34 mouse cellular contexts compared by ENCODE assay signal in genomic region chr2:104147910-104148561, GRCm38 (mm10). TPM values are rescaled to one million over a fixed set of nuclear protein-coding genes. Genes with fewer than 3 reads are reported as not detected.
DNase-seq lines count a peak whose midpoint lies in the region; ATAC-seq and TF ChIP-seq lines count a peak whose summit lies in the region.
"Had no signal": no experiment of that assay in that cellular context is flagged by ENCODE, and none has a peak within 500 bp of the region (broad histone marks: within the 10 kb centered on the region; RNA-seq: fewer than 3 reads in every experiment).

No protein-coding gene starts in this region.

- ATAC-seq in forebrain, embryonic 14.5 days = no peak
- no peak for ATAC-seq in forebrain, embryonic 12.5 days (ENCODE audit: low FRiP score)
- no peak for ATAC-seq in midbrain, embryonic 11.5 days (ENCODE audit: low FRiP score)
- no peak for ATAC-seq in midbrain, postnatal 0 days (ENCODE audit: low FRiP score)
- ATAC-seq in heart, embryonic 12.5 days (ENCODE audit: insufficient number of reproducible peaks, low FRiP score) = no peak
- ATAC-seq: forebrain, embryonic 16.5 days; midbrain, embryonic 16.5 days had no signal

- H3K4me3 ChIP-seq in forebrain, embryonic 14.5 days (ENCODE audit: low read depth, low read length) = no peak overlapping the region
- no peak overlapping the region for H3K4me3 ChIP-seq in forebrain, embryonic 12.5 days (replicated peaks)
- H3K4me3 ChIP-seq in midbrain, embryonic 11.5 days (ENCODE audit: low read depth, low read length) = no peak overlapping the region
- no peak overlapping the region for H3K4me3 ChIP-seq in midbrain, postnatal 0 days (ENCODE audit: low read depth, low read length)
- no peak overlapping the region for H3K4me3 ChIP-seq in heart, embryonic 12.5 days
- H3K4me3 ChIP-seq: heart, embryonic 10.5 days; layer of hippocampus, adult 2 months; left cerebral cortex, adult 2 months; limb, embryonic 13.5 days; lung, embryonic 15.5 days; midbrain, embryonic 10.5 days; neural tube, embryonic 13.5 days had no signal

- WGBS in forebrain, embryonic 14.5 days = 78% methylated on average over 4 of the region's 4 CpGs
- WGBS in forebrain, embryonic 12.5 days = 82% methylated on average over 4 of the region's 4 CpGs
- WGBS in midbrain, embryonic 11.5 days = 79% methylated on average over 4 of the region's 4 CpGs
- 71% methylated on average over 4 of the region's 4 CpGs for WGBS in midbrain, postnatal 0 days
- 66% methylated on average over 4 of the region's 4 CpGs for whole genome bisulfite sequencing in heart, embryonic 12.5 days

- no peak overlapping the region for H3K4me2 ChIP-seq in forebrain, embryonic 14.5 days (ENCODE audit: low read length)
- no peak overlapping the region for H3K4me2 ChIP-seq in forebrain, embryonic 12.5 days
- H3K4me2 ChIP-seq in midbrain, embryonic 11.5 days = no peak overlapping the region
- no peak overlapping the region for H3K4me2 ChIP-seq in midbrain, postnatal 0 days (ENCODE audit: low read depth, low read length, poor library complexity, severe bottlenecking)
- no peak overlapping the region for H3K4me2 ChIP-seq in heart, embryonic 12.5 days
- H3K4me2 ChIP-seq: hindbrain, embryonic 14.5 days; limb, embryonic 13.5 days; liver, embryonic 11.5 days; lung, embryonic 15.5 days; neural tube, embryonic 13.5 days had no signal

- 0 out of 2 replicates have a peak, but pooled peaks cover 4% of the 10 kb centered on the region for H3K36me3 ChIP-seq in forebrain, embryonic 14.5 days (ENCODE audit: control insufficient read depth, insufficient read depth, low read length)
- no peaks in the 10 kb centered on the region; the same call in 1 of the 2 replicates for H3K36me3 ChIP-seq in forebrain, embryonic 12.5 days (replicated peaks)
- no peaks in the 10 kb centered on the region for H3K36me3 ChIP-seq in midbrain, embryonic 11.5 days (ENCODE audit: control insufficient read depth, insufficient read depth, low read length)
- peaks cover 31% of the 10 kb centered on the region for H3K36me3 ChIP-seq in midbrain, postnatal 0 days (ENCODE audit: insufficient read depth, low read length)
- H3K36me3 ChIP-seq in heart, embryonic 12.5 days = no peaks in the 10 kb centered on the region
- H3K36me3 ChIP-seq: heart, embryonic 10.5 days; limb, embryonic 13.5 days; lung, embryonic 15.5 days; midbrain, embryonic 10.5 days had no signal

- no peak for TF ChIP-seq CTCF in midbrain, postnatal 0 days (IDR thresholded peaks at IDR 0.05)

- no peaks in the 10 kb centered on the region for H3K4me1 ChIP-seq in forebrain, embryonic 14.5 days (ENCODE audit: control insufficient read depth, insufficient read depth, low read length)
- no peaks in the 10 kb centered on the region for H3K4me1 ChIP-seq in forebrain, embryonic 12.5 days
- no peaks in the 10 kb centered on the region for H3K4me1 ChIP-seq in midbrain, embryonic 11.5 days (ENCODE audit: control insufficient read depth, insufficient read depth, low read length)
- no peaks in the 10 kb centered on the region for H3K4me1 ChIP-seq in midbrain, postnatal 0 days (ENCODE audit: insufficient read depth, low read length)
- H3K4me1 ChIP-seq in heart, embryonic 12.5 days (replicated peaks) = no peaks in the 10 kb centered on the region
- H3K4me1 ChIP-seq: lung, embryonic 15.5 days; neural tube, embryonic 13.5 days had no signal

- H3K27ac ChIP-seq in forebrain, embryonic 14.5 days (ENCODE audit: low read depth, low read length) = no peak overlapping the region
- H3K27ac ChIP-seq in forebrain, embryonic 12.5 days = no peak overlapping the region
- no peak overlapping the region for H3K27ac ChIP-seq in midbrain, embryonic 11.5 days (ENCODE audit: low read depth, low read length)
- no peak overlapping the region for H3K27ac ChIP-seq in midbrain, postnatal 0 days (ENCODE audit: low read depth, low read length)
- no peak overlapping the region for H3K27ac ChIP-seq in heart, embryonic 12.5 days (ENCODE audit: poor library complexity, severe bottlenecking)
- H3K27ac ChIP-seq: heart, embryonic 10.5 days; hindbrain, embryonic 14.5 days; layer of hippocampus, adult 2 months; left cerebral cortex, adult 2 months; limb, embryonic 13.5 days; lung, embryonic 15.5 days; midbrain, embryonic 10.5 days; neural tube, embryonic 13.5 days had no signal

- no peaks in the 10 kb centered on the region for H3K9me3 ChIP-seq in forebrain, embryonic 14.5 days (replicated peaks; ENCODE audit: control insufficient read depth, low read length)
- H3K9me3 ChIP-seq in forebrain, embryonic 12.5 days = no peaks in the 10 kb centered on the region
- H3K9me3 ChIP-seq in midbrain, embryonic 11.5 days (ENCODE audit: control insufficient read depth, low read length) = no peaks in the 10 kb centered on the region
- no peaks in the 10 kb centered on the region for H3K9me3 ChIP-seq in midbrain, postnatal 0 days (ENCODE audit: low read length)
- H3K9me3 ChIP-seq in heart, embryonic 12.5 days (replicated peaks) = no peaks in the 10 kb centered on the region
- H3K9me3 ChIP-seq: heart, embryonic 10.5 days; limb, embryonic 13.5 days; lung, embryonic 15.5 days; midbrain, embryonic 10.5 days; neural tube, embryonic 13.5 days had no signal

- no peaks in the 10 kb centered on the region for H3K27me3 ChIP-seq in forebrain, embryonic 14.5 days (replicated peaks; ENCODE audit: control insufficient read depth, insufficient read depth, low read length)
- H3K27me3 ChIP-seq in forebrain, embryonic 12.5 days = no peaks in the 10 kb centered on the region
- H3K27me3 ChIP-seq in midbrain, embryonic 11.5 days (ENCODE audit: control insufficient read depth, insufficient read depth, low read length) = no peaks in the 10 kb centered on the region
- no peaks in the 10 kb centered on the region for H3K27me3 ChIP-seq in midbrain, postnatal 0 days (ENCODE audit: insufficient read depth, low read length)
- H3K27me3 ChIP-seq in heart, embryonic 12.5 days (replicated peaks) = no peaks in the 10 kb centered on the region
- H3K27me3 ChIP-seq: limb, embryonic 13.5 days; lung, embryonic 15.5 days; neural tube, embryonic 13.5 days had no signal

- peak; percentile 19 for DNase-seq in forebrain, embryonic 14.5 days (ENCODE audit: low spot score)
- DNase-seq in kidney, adult 9 months = peak; percentile 26
- no peak for DNase-seq in kidney, postnatal 36 days
- peak; percentile 17 for DNase-seq in midbrain, embryonic 11.5 days (ENCODE audit: low spot score, missing footprints)
- DNase-seq in midbrain, postnatal 0 days (ENCODE audit: low spot score) = no peak
- DNase-seq: adrenal gland, postnatal 25 days; B cell, adult 2 months; gastrocnemius, postnatal 14 days; heart, adult 11 months; heart, postnatal 36 days; kidney, adult 11 months; right cerebral cortex, postnatal 4 days; thymus, postnatal 4 days had no signal

- H3K9ac ChIP-seq in forebrain, embryonic 14.5 days (ENCODE audit: low read length) = no peak overlapping the region
- H3K9ac ChIP-seq in forebrain, embryonic 12.5 days = no peak overlapping the region
- no peak overlapping the region for H3K9ac ChIP-seq in midbrain, embryonic 11.5 days (ENCODE audit: low read length)
- no peak overlapping the region for H3K9ac ChIP-seq in midbrain, postnatal 0 days (replicated peaks; ENCODE audit: low read length, poor library complexity, severe bottlenecking)
- no peak overlapping the region for H3K9ac ChIP-seq in heart, embryonic 12.5 days
- H3K9ac ChIP-seq: hindbrain, embryonic 14.5 days; limb, embryonic 13.5 days; lung, embryonic 15.5 days; neural tube, embryonic 13.5 days had no signal

RNA-seq across cellular contexts. Expression of gene A930018P22Rik, which starts 25.5 kb away (rescaled TPM):
- polyA plus RNA-seq in forebrain, embryonic 14.5 days (2014; fragmentation: Nextera tagmentation; extraction: Ambion mirVana) = not detected in 2 replicates
- not detected in 2 replicates for polyA plus RNA-seq in forebrain, embryonic 12.5 days (2016; fragmentation: Nextera tagmentation; extraction: Ambion mirVana)
- polyA plus RNA-seq in midbrain, embryonic 11.5 days (2014; fragmentation: Nextera tagmentation; extraction: Ambion mirVana) = 0.16 and 0.34 TPM in 2 replicates
- total RNA-seq in midbrain, postnatal 0 days (2014; rRNA removed) = not detected in 2 replicates
- 0.26 TPM in 1 of 2 replicates, not detected in the other for polyA plus RNA-seq in midbrain, postnatal 0 days (2015; fragmentation: Nextera tagmentation; extraction: Ambion mirVana)
- polyA plus RNA-seq in heart, embryonic 12.5 days (2016; fragmentation: Nextera tagmentation; extraction: Ambion mirVana) = 0.36 and 0.55 TPM in 2 replicates
- total RNA-seq: layer of hippocampus, adult 2 months; layer of hippocampus, postnatal 14 days; left cerebral cortex, postnatal 25 days; megakaryocyte progenitor cell, adult 5-6 weeks had no signal
- polyA plus RNA-seq: brain, embryonic 14.5 days; embryonic facial prominence, embryonic 11.5 days; forebrain, embryonic 16.5 days; heart, embryonic 16.5 days; hindbrain, embryonic 14.5 days; limb, embryonic 13.5 days; liver, embryonic 11.5 days; lung, embryonic 15.5 days; midbrain, embryonic 16.5 days; stomach, embryonic 14.5 days; thymus, postnatal 0 days had no signal

RNA-seq across cellular contexts. Expression of gene Cd59a, which starts 52.4 kb away (rescaled TPM):
- polyA plus RNA-seq in forebrain, embryonic 14.5 days (2014; fragmentation: Nextera tagmentation; extraction: Ambion mirVana) = 5.7 and 7.3 TPM in 2 replicates
- 14.3 and 16.6 TPM in 2 replicates for polyA plus RNA-seq in forebrain, embryonic 12.5 days (2016; fragmentation: Nextera tagmentation; extraction: Ambion mirVana)
- polyA plus RNA-seq in midbrain, embryonic 11.5 days (2014; fragmentation: Nextera tagmentation; extraction: Ambion mirVana) = 29.2 and 31.2 TPM in 2 replicates
- total RNA-seq in midbrain, postnatal 0 days (2014; rRNA removed) = 3.2 and 5.7 TPM in 2 replicates
- polyA plus RNA-seq in midbrain, postnatal 0 days (2015; fragmentation: Nextera tagmentation; extraction: Ambion mirVana) = 13.1 and 14.6 TPM in 2 replicates
- polyA plus RNA-seq in heart, embryonic 12.5 days (2016; fragmentation: Nextera tagmentation; extraction: Ambion mirVana) = 83.3 and 85.1 TPM in 2 replicates

Comparison
In these comparisons a context has a peak if more than half of its experiments do, and no peak if none do; other contexts are left out.
1. DNase-seq: peak in forebrain, embryonic 14.5 days (single experiment), kidney, adult 9 months (single experiment) and midbrain, embryonic 11.5 days (single experiment); none in kidney, postnatal 36 days (0 of 2) and midbrain, postnatal 0 days (single experiment).